Mouse (Mus musculus) stomach, embryonic 14.5 days (tissue): ENCODE data around the gene Hes7. TPM values are rescaled to one million over a fixed set of nuclear protein-coding genes. Genes with fewer than 3 reads are reported as not detected.

Experiments used
- ATAC-seq: fragments of 200-750 bp; cut with Nextera tagmentation; 2 replicates; pipeline ENCODE4 v1.8.0; 2017; ENCODE audit warnings: low read depth, moderate TSS enrichment; ENCODE audit not compliant: insufficient number of reproducible peaks, insufficient read depth, low FRiP score
- H3K27ac ChIP-seq: fragments of 300-500 bp; sonication (generic); 2 replicates; pipeline ENCODE4 v1.5.1; 2014; ENCODE audit warnings: mild to moderate bottlenecking, low read length, moderate library complexity, mixed read lengths
- H3K27me3 ChIP-seq: fragments of 300-500 bp; sonication (generic); 2 replicates; pipeline ENCODE4 v1.6.1; 2014; ENCODE audit warnings: low read length, control low read depth, mixed read lengths; ENCODE audit not compliant: control insufficient read depth, insufficient read depth
- H3K36me3 ChIP-seq: fragments of 300-500 bp; sonication (generic); 2 replicates; pipeline ENCODE4 v1.6.1; 2014; ENCODE audit warnings: mild to moderate bottlenecking, control low read depth, low read length, moderate library complexity, mixed read lengths; ENCODE audit not compliant: control insufficient read depth, insufficient read depth
- H3K4me1 ChIP-seq: fragments of 300-500 bp; sonication (generic); 2 replicates; pipeline ENCODE4 v1.6.1; 2014; ENCODE audit warnings: low read length, control low read depth, mixed read lengths; ENCODE audit not compliant: control insufficient read depth, insufficient read depth
- H3K4me2 ChIP-seq: fragments of 300-500 bp; sonication (generic); replicated peaks from 2 replicates; pipeline ENCODE4 v1.6.1; 2014; ENCODE audit warnings: low read depth, low read length, control low read depth
- H3K4me3 ChIP-seq: fragments of 300-500 bp; sonication (generic); 2 replicates; pipeline ENCODE4 v1.5.1; 2014; ENCODE audit warnings: low read depth, low read length, control low read depth
- H3K9ac ChIP-seq: fragments of 300-500 bp; sonication (generic); replicated peaks from 2 replicates; pipeline ENCODE4 v1.6.1; 2014; ENCODE audit warnings: low read depth, mild to moderate bottlenecking, control low read depth, low read length, moderate library complexity, mixed read lengths
- H3K9me3 ChIP-seq: fragments of 300-500 bp; sonication (generic); 2 replicates; pipeline ENCODE4 v1.6.1; 2016; ENCODE audit warnings: low read depth, low read length, control low read depth; ENCODE audit not compliant: control insufficient read depth
- WGBS: fragments of 180-500 bp; shearing (Covaris S2); extraction: QIAGEN DNeasy Blood & Tissue Kit; methylation state at CpG from one replicate; pipeline ENCODE4 v1.1.7; 2014; 5-methylcytosine and 5-hydroxymethylcytosine counted together
- polyA plus RNA-seq: library from polyadenylated mRNA; unstranded; fragments of >200 nt; fragmentation: Nextera tagmentation; extraction: Ambion mirVana; gene quantifications from 2 replicates; pipeline ENCODE4 v1.2.1, GENCODE M21; 2014

Hes7 gene
- polyA plus RNA-seq, 1 experiment from 2014 or later, result 0.54 TPM

- H3K4me3 ChIP-seq, result no peak overlapping the region
- H3K27me3 ChIP-seq, result no peaks in the 10 kb centered on the region
These were observed 12.0 kb upstream of the Hes7 start for GRCm38 (mm10) chr11:69108223-69108622.

GRCm38 (mm10) chr11:69109032-69109900 is 10.9 kb upstream of the Hes7 start:
- Histone ChIP-seq H3K27me3 (no peaks in the 10 kb centered on the region), H3K9me3 (no peaks in the 10 kb centered on the region), H3K27ac (no peak overlapping the region), H3K4me1 (no peaks in the 10 kb centered on the region), H3K9ac (no peak overlapping the region), H3K4me3 (no peak overlapping the region), H3K36me3 (peaks cover 43% of the 10 kb centered on the region), H3K4me2 (no peak overlapping the region)
- no peak; the same call in 1 of the 2 replicates for ATAC-seq
- 82% methylated on average over 13 of the region's 13 CpGs for WGBS

More at GRCm38 (mm10) chr11:69108223-69108622, 12.0 kb upstream of the Hes7 start:
- no peaks in the 10 kb centered on the region for H3K9me3 ChIP-seq
- no peak overlapping the region for H3K9ac ChIP-seq
- peaks cover 54% of the 10 kb centered on the region for H3K36me3 ChIP-seq
- WGBS, result 94% methylated on average over 9 of the region's 9 CpGs
- H3K27ac ChIP-seq, result no peak overlapping the region
- ATAC-seq, result no peak
- H3K4me2 ChIP-seq, result no peak overlapping the region
- H3K4me1 ChIP-seq, result no peaks in the 10 kb centered on the region

- Histone ChIP-seq H3K9ac (peak overlapping the region; percentile 25; the same call in 1 of the 2 replicates), H3K9me3 (no peaks in the 10 kb centered on the region), H3K27me3 (no peaks in the 10 kb centered on the region), H3K4me3 (peak overlapping the region; percentile 48), H3K36me3 (peaks cover 31% of the 10 kb centered on the region), H3K27ac (peak overlapping the region; percentile 55), H3K4me1 (no peaks in the 10 kb centered on the region), H3K4me2 (peak overlapping the region; percentile 60)
- WGBS, result under 1% methylated on average over 30 of the region's 30 CpGs
- 0 out of 2 replicates have a peak, but pooled peaks have one; percentile 46 for ATAC-seq
These were observed 9.7 kb upstream of the Hes7 start for GRCm38 (mm10) chr11:69110319-69111046.

GRCm38 (mm10) chr11:69111051-69111810 is 9.0 kb upstream of the Hes7 start:
- Histone ChIP-seq H3K27ac (no peak overlapping the region; the same call in 1 of the 2 replicates), H3K4me3 (peak overlapping the region; percentile 48), H3K9me3 (no peaks in the 10 kb centered on the region), H3K27me3 (no peaks in the 10 kb centered on the region), H3K4me2 (peak overlapping the region; percentile 60), H3K4me1 (no peaks in the 10 kb centered on the region), H3K9ac (peak overlapping the region; percentile 25; the same call in 1 of the 2 replicates), H3K36me3 (peaks cover 26% of the 10 kb centered on the region)
- ATAC-seq, result no peak
- WGBS, result 6% methylated on average over 21 of the region's 21 CpGs

- H3K9ac ChIP-seq, result no peak overlapping the region
- no peaks in the 10 kb centered on the region for H3K4me1 ChIP-seq
- no peak overlapping the region for H3K27ac ChIP-seq
- H3K4me3 ChIP-seq, result no peak overlapping the region
- WGBS, result 61% methylated on average over 4 of the region's 4 CpGs
- H3K4me2 ChIP-seq, result no peak overlapping the region
- H3K36me3 ChIP-seq, result peaks cover 20% of the 10 kb centered on the region
- H3K27me3 ChIP-seq, result no peaks in the 10 kb centered on the region
- ATAC-seq, result no peak
- no peaks in the 10 kb centered on the region for H3K9me3 ChIP-seq
These were observed 8.3 kb upstream of the Hes7 start for GRCm38 (mm10) chr11:69111865-69112264.

GRCm38 (mm10) chr11:69114018-69114417 is 6.2 kb upstream of the Hes7 start:
- no peak overlapping the region for H3K27ac ChIP-seq
- H3K27me3 ChIP-seq, result no peaks in the 10 kb centered on the region

GRCm38 (mm10) chr11:69114621-69115020 is 5.6 kb upstream of the Hes7 start:
- H3K4me3 ChIP-seq, result no peak overlapping the region
- no peaks in the 10 kb centered on the region for H3K9me3 ChIP-seq
- 81% methylated on average over 3 of the region's 3 CpGs for WGBS
- H3K4me2 ChIP-seq, result no peak overlapping the region
- ATAC-seq, result no peak
- peaks cover 7% of the 10 kb centered on the region; the same call in 1 of the 2 replicates for H3K4me1 ChIP-seq
- H3K27me3 ChIP-seq, result no peaks in the 10 kb centered on the region
- H3K27ac ChIP-seq, result no peak overlapping the region
- 0 out of 2 replicates have a peak, but pooled peaks cover under 1% of the 10 kb centered on the region for H3K36me3 ChIP-seq
- no peak overlapping the region for H3K9ac ChIP-seq

More at GRCm38 (mm10) chr11:69114018-69114417, 6.2 kb upstream of the Hes7 start:
- Histone ChIP-seq H3K4me2 (no peak overlapping the region), H3K4me1 (peaks cover 2% of the 10 kb centered on the region; the same call in 1 of the 2 replicates), H3K9ac (no peak overlapping the region), H3K4me3 (no peak overlapping the region), H3K9me3 (no peaks in the 10 kb centered on the region), H3K36me3 (peaks cover 6% of the 10 kb centered on the region)
- 78% methylated on average over 3 of the region's 3 CpGs for WGBS
- no peak for ATAC-seq

GRCm38 (mm10) chr11:69116843-69117242 is 3.4 kb upstream of the Hes7 start:
- WGBS, result 41% methylated on average over 5 of the region's 5 CpGs
- Histone ChIP-seq H3K9me3 (no peaks in the 10 kb centered on the region), H3K4me2 (peak overlapping the region; percentile 94), H3K4me1 (peaks cover 17% of the 10 kb centered on the region), H3K27ac (no peak overlapping the region), H3K36me3 (no peaks in the 10 kb centered on the region), H3K27me3 (no peaks in the 10 kb centered on the region), H3K9ac (no peak overlapping the region), H3K4me3 (no peak overlapping the region)
- no peak for ATAC-seq
